Mouse (Mus musculus) liver, embryonic 12.5 days (tissue): Measurements from ENCODE around the gene Rps6kl1. TPM values are rescaled to one million over a fixed set of nuclear protein-coding genes. Genes with fewer than 3 reads are reported as not detected.

Experiments
- ATAC-seq: fragments of 200-750 bp; cut with Nextera tagmentation; 2 replicates; pipeline ENCODE4 v1.8.0; 2017; ENCODE audit warnings: moderate number of reproducible peaks, mild to moderate bottlenecking, moderate library complexity
- H3K27ac ChIP-seq: fragments of 300-500 bp; sonication (generic); 2 replicates; pipeline ENCODE4 v1.5.1; 2016; ENCODE audit warnings: mild to moderate bottlenecking
- H3K27me3 ChIP-seq: fragments of 300-500 bp; sonication (generic); replicated peaks from 2 replicates; pipeline ENCODE4 v1.6.1; 2016; ENCODE audit warnings: mild to moderate bottlenecking, moderate library complexity
- H3K36me3 ChIP-seq: fragments of 300-500 bp; sonication (generic); 2 replicates; pipeline ENCODE4 v1.6.1; 2016; ENCODE audit warnings: mild to moderate bottlenecking, moderate library complexity
- H3K4me1 ChIP-seq: fragments of 300-500 bp; sonication (generic); 2 replicates; pipeline ENCODE4 v1.6.1; 2016
- H3K4me2 ChIP-seq: fragments of 300-500 bp; sonication (generic); 2 replicates; pipeline ENCODE4 v1.6.1; 2016; ENCODE audit warnings: mild to moderate bottlenecking, moderate library complexity
- H3K4me3 ChIP-seq: fragments of 300-500 bp; sonication (generic); 2 replicates; pipeline ENCODE4 v1.5.1; 2016; ENCODE audit warnings: mild to moderate bottlenecking, moderate library complexity
- H3K9ac ChIP-seq: fragments of 300-500 bp; sonication (generic); 2 replicates; pipeline ENCODE4 v1.6.1; 2016; ENCODE audit warnings: mild to moderate bottlenecking, moderate library complexity
- H3K9me3 ChIP-seq: fragments of 300-500 bp; sonication (generic); replicated peaks from 2 replicates; pipeline ENCODE4 v1.6.1; 2016; ENCODE audit warnings: mild to moderate bottlenecking, moderate library complexity
- WGBS: fragments of 180-500 bp; shearing (Covaris S2); methylation state at CpG from one replicate; pipeline ENCODE4 v1.1.7; 2016; ENCODE audit not compliant: insufficient replicate concordance; 5-methylcytosine and 5-hydroxymethylcytosine counted together
- polyA plus RNA-seq: library from polyadenylated mRNA; unstranded; fragments of >200 nt; fragmentation: Nextera tagmentation; extraction: Ambion mirVana; gene quantifications from 2 replicates; pipeline ENCODE4 v1.2.1, GENCODE M21; 2016

Rps6kl1 gene
- polyA plus RNA-seq, result 0.57 and 0.60 TPM in 2 replicates

GRCm38 (mm10) chr12:85151002-85151774 is at the start of gene Rps6kl1:
Gene Rps6kl1, minus strand, starts transcription at chr12:85151264.
- Histone ChIP-seq H3K36me3 (no peaks in the 10 kb centered on the region), H3K4me2 (peak within 1 kb of the TSS; percentile 68), H3K27ac (no peak within 1 kb of the TSS), H3K4me3 (peak within 1 kb of the TSS; percentile 33), H3K27me3 (peaks cover 63% of the 10 kb centered on the region), H3K9ac (peak within 1 kb of the TSS; percentile 40; the same call in 1 of the 2 replicates), H3K4me1 (peaks cover 16% of the 10 kb centered on the region), H3K9me3 (no peaks in the 10 kb centered on the region)
- WGBS, result 14% methylated on average over 28 of the region's 28 CpGs
- peak; percentile 82 for ATAC-seq

DNA sequence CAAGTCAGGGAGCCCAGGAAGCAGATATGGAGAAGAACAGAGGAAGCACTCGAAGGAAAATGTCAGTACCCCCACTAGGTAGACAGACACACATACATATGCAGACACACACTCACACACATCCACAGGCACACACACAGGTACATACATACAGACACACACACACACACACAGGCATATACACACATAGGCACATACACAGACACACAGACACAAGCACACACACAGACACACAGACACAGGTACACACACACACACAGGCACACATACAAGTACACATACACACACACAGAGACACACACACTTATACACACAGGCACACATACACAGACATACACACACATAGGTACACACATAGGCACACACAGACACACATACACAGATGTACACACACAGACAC is 48.9 kb upstream of the Rps6kl1 start:
- Histone ChIP-seq H3K4me1 (no peaks in the 10 kb centered on the region; the same call in 1 of the 2 replicates), H3K27me3 (no peaks in the 10 kb centered on the region; the same call in 1 of the 2 replicates), H3K36me3 (no peaks in the 10 kb centered on the region), H3K4me3 (no peak overlapping the region), H3K9me3 (no peaks in the 10 kb centered on the region), H3K4me2 (no peak overlapping the region), H3K27ac (no peak overlapping the region), H3K9ac (no peak overlapping the region)
- no peak for ATAC-seq
- 47% methylated on average over 1 of the region's 1 CpGs for WGBS

DNA sequence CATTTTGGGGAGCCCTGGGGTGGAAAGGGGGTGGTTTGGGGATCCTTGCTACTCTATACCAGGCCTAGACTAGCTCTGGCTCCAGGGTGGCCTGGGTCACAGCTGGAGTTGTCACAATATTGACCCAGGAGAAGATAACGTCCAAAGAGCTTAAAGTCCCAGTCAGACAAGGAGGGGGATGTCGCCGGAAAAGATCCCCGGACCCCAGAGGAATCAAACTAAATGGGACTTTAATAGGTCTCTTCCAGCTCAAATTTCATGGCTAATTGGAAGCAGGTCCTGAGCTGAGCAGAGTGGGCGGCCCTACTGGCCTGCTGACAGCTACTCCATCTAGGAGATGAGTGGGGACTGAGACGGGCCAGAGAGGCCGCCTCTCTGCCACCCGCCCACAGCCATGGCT is 46.9 kb upstream of the Rps6kl1 start:
- no peak for ATAC-seq

GRCm38 (mm10) chr12:85197371-85197770 is 46.3 kb upstream of the Rps6kl1 start:
- H3K36me3 ChIP-seq, result no peaks in the 10 kb centered on the region
- H3K27ac ChIP-seq, result no peak overlapping the region
- no peak overlapping the region for H3K4me3 ChIP-seq
- H3K9me3 ChIP-seq, result no peaks in the 10 kb centered on the region
- no peak overlapping the region for H3K4me2 ChIP-seq
- WGBS, result 66% methylated on average over 7 of the region's 7 CpGs
- ATAC-seq, result no peak
- H3K9ac ChIP-seq, result no peak overlapping the region
- H3K4me1 ChIP-seq, result peaks cover 5% of the 10 kb centered on the region; the same call in 1 of the 2 replicates
- H3K27me3 ChIP-seq, result no peaks in the 10 kb centered on the region; the same call in 1 of the 2 replicates

More for the DNA sequence above, 46.9 kb upstream of the Rps6kl1 start:
- Histone ChIP-seq H3K4me1 (no peaks in the 10 kb centered on the region; the same call in 1 of the 2 replicates), H3K27me3 (no peaks in the 10 kb centered on the region; the same call in 1 of the 2 replicates), H3K9me3 (no peaks in the 10 kb centered on the region), H3K4me3 (no peak overlapping the region), H3K9ac (no peak overlapping the region), H3K4me2 (no peak overlapping the region), H3K36me3 (no peaks in the 10 kb centered on the region), H3K27ac (no peak overlapping the region)
- WGBS, result 53% methylated on average over 8 of the region's 8 CpGs

DNA sequence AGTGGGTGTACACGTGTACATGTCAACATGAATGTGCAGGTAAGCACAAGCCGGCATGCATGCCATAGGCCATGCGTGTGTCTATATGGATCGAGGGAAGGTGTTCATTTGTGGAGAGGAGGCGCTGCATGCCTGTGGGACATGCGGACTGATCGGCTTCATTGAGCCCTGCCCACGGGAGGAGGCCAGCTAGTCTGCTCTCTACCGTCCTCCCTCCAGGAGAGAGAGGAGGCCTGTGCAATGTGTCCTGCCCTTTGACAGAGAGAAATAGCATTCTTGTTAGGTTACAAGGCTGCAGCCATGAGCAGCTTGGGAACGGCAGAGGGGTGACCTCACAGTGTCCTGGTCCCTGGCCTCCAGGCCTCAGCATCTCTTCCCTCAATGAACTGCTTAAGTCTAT is 45.1 kb upstream of the Rps6kl1 start:
- H3K27ac ChIP-seq, result no peak overlapping the region
- WGBS, result 74% methylated on average over 10 of the region's 10 CpGs
- no peak for ATAC-seq

GRCm38 (mm10) chr12:85195086-85195485 is 44.0 kb upstream of the Rps6kl1 start:
- WGBS, result 80% methylated on average over 5 of the region's 5 CpGs
- Histone ChIP-seq H3K4me3 (no peak overlapping the region), H3K9ac (no peak overlapping the region), H3K4me1 (peaks cover 7% of the 10 kb centered on the region; the same call in 1 of the 2 replicates), H3K4me2 (no peak overlapping the region), H3K9me3 (no peaks in the 10 kb centered on the region), H3K36me3 (no peaks in the 10 kb centered on the region), H3K27me3 (no peaks in the 10 kb centered on the region; the same call in 1 of the 2 replicates), H3K27ac (no peak overlapping the region)
- ATAC-seq, result no peak

More for the DNA sequence above, 45.1 kb upstream of the Rps6kl1 start:
- H3K4me1 ChIP-seq, result peaks cover 7% of the 10 kb centered on the region; the same call in 1 of the 2 replicates
- H3K4me3 ChIP-seq, result no peak overlapping the region
- no peak overlapping the region for H3K9ac ChIP-seq
- no peaks in the 10 kb centered on the region for H3K9me3 ChIP-seq
- no peaks in the 10 kb centered on the region for H3K36me3 ChIP-seq
- no peaks in the 10 kb centered on the region; the same call in 1 of the 2 replicates for H3K27me3 ChIP-seq
- H3K4me2 ChIP-seq, result no peak overlapping the region

DNA sequence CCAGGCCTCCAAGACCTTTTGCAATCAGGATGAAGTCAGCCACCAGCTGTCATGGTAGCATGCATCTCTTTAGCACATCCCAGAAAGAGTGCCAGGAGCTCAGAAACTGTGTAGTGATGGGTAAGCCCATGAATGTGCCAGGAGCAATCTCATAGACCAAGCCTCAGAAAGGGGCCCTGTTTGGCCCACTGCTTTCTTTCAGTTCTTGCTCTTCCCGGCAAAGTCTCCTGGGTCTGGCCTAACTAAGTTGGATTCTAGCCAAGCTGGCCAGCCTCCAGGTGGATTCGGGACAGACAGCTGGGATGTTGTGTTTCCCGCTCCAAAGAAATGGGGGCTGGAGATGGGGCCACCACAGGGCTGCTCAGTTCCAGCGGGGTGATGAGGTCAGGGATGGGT is 43.6 kb upstream of the Rps6kl1 start:
- Histone ChIP-seq H3K4me3 (no peak overlapping the region), H3K27me3 (no peaks in the 10 kb centered on the region; the same call in 1 of the 2 replicates), H3K9me3 (no peaks in the 10 kb centered on the region), H3K36me3 (no peaks in the 10 kb centered on the region), H3K4me1 (peaks cover 7% of the 10 kb centered on the region; the same call in 1 of the 2 replicates), H3K9ac (no peak overlapping the region), H3K27ac (no peak overlapping the region), H3K4me2 (no peak overlapping the region)
- ATAC-seq, result no peak
- 76% methylated on average over 4 of the region's 4 CpGs for WGBS

- Histone ChIP-seq H3K36me3 (no peaks in the 10 kb centered on the region), H3K9me3 (no peaks in the 10 kb centered on the region), H3K9ac (no peak overlapping the region), H3K4me1 (peaks cover 7% of the 10 kb centered on the region; the same call in 1 of the 2 replicates), H3K27ac (no peak overlapping the region), H3K4me3 (no peak overlapping the region), H3K4me2 (no peak overlapping the region), H3K27me3 (no peaks in the 10 kb centered on the region; the same call in 1 of the 2 replicates)
- 76% methylated on average over 11 of the region's 11 CpGs for WGBS
- ATAC-seq, result no peak
Observed at GRCm38 (mm10) chr12:85193923-85194622, 43.0 kb upstream of the Rps6kl1 start.

DNA sequence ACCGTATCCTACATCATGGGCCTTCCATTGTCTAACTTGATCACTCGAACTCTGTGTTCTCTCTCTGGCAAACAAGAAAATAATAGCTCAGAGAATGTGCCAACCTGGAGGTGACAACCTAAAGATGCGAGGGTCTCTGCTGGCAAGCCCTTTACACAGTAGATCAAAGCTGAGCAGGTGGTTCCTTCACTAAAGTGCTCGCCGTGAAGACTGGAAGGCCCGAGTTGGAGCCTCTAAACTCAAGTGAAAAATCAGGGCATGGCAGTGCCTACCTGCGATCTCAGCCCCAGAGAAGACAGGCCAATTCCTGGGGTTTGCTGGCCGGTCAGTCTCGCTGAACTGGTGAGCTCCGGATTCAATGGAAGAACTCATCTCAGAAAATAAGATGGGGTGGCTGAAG is 42.1 kb upstream of the Rps6kl1 start:
- no peaks in the 10 kb centered on the region for H3K9me3 ChIP-seq
- ATAC-seq, result no peak
- no peaks in the 10 kb centered on the region for H3K36me3 ChIP-seq
- no peak overlapping the region for H3K4me3 ChIP-seq
- H3K4me1 ChIP-seq, result peaks cover 7% of the 10 kb centered on the region; the same call in 1 of the 2 replicates
- H3K27me3 ChIP-seq, result no peaks in the 10 kb centered on the region; the same call in 1 of the 2 replicates
- H3K27ac ChIP-seq, result no peak overlapping the region
- no peak overlapping the region for H3K4me2 ChIP-seq
- 72% methylated on average over 10 of the region's 10 CpGs for WGBS
- H3K9ac ChIP-seq, result no peak overlapping the region

- Histone ChIP-seq H3K9ac (no peak overlapping the region), H3K4me2 (0 out of 2 replicates have a peak overlapping the region, but pooled peaks have one; percentile 21), H3K4me1 (peaks cover 7% of the 10 kb centered on the region; the same call in 1 of the 2 replicates), H3K36me3 (no peaks in the 10 kb centered on the region), H3K4me3 (no peak overlapping the region), H3K9me3 (no peaks in the 10 kb centered on the region), H3K27ac (no peak overlapping the region), H3K27me3 (no peaks in the 10 kb centered on the region; the same call in 1 of the 2 replicates)
- no peak for ATAC-seq
- 25% methylated on average over 19 of the region's 19 CpGs for WGBS
Observed at GRCm38 (mm10) chr12:85192461-85193108, 41.5 kb upstream of the Rps6kl1 start.

DNA sequence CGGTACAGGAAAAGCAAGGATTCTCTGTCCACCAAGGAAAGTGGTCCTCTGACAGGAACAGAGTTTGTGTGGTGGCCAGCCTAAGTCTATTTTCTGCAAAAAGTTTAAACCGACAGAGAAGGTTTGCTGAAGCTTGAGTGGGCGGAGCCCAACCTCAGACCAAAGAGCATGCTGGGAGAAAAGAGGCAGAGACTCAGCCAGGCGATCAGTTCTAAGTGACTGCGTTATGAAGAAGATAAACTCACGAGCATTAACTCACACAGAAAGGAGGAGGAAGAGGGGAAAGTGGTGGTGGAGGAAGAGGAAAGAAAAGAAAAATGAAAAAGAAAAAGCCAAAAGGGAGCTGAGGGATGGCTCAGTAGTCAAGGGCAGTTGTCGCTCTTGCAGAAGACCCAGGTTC is 39.2 kb upstream of the Rps6kl1 start:
- H3K4me2 ChIP-seq, result no peak overlapping the region
- no peak for ATAC-seq
- no peak overlapping the region for H3K27ac ChIP-seq
- H3K36me3 ChIP-seq, result no peaks in the 10 kb centered on the region
- no peak overlapping the region for H3K4me3 ChIP-seq
- H3K4me1 ChIP-seq, result peaks cover 7% of the 10 kb centered on the region; the same call in 1 of the 2 replicates
- peaks cover 5% of the 10 kb centered on the region; the same call in 1 of the 2 replicates for H3K27me3 ChIP-seq
- no peaks in the 10 kb centered on the region for H3K9me3 ChIP-seq
- 54% methylated on average over 7 of the region's 7 CpGs for WGBS
- no peak overlapping the region for H3K9ac ChIP-seq
